Mouse (Mus musculus) intestine, embryonic 15.5 days (tissue): ENCODE measurements around the gene Zscan2. TPM values are rescaled to one million over a fixed set of nuclear protein-coding genes. Genes with fewer than 3 reads are reported as not detected.
A peak's percentile ranks its signal among the peaks of the same experiment; 100 is the strongest.

Experiments used
- ATAC-seq: fragments of 200-750 bp; cut with Nextera tagmentation; 2 replicates; pipeline ENCODE4 v1.8.0; 2017; ENCODE audit warnings: moderate TSS enrichment, moderate library complexity
- H3K27ac ChIP-seq: fragments of 300-500 bp; sonication (generic); 2 replicates; pipeline ENCODE4 v1.5.1; 2015; ENCODE audit warnings: mild to moderate bottlenecking, inconsistent platforms
- H3K27me3 ChIP-seq: fragments of 300-500 bp; sonication (generic); replicated peaks from 2 replicates; pipeline ENCODE4 v1.6.1; 2015; ENCODE audit warnings: inconsistent platforms
- H3K36me3 ChIP-seq: fragments of 300-500 bp; sonication (generic); 2 replicates; pipeline ENCODE4 v1.6.1; 2015; ENCODE audit warnings: inconsistent platforms
- H3K4me1 ChIP-seq: fragments of 300-500 bp; sonication (generic); replicated peaks from 2 replicates; pipeline ENCODE4 v1.6.1; 2015; ENCODE audit warnings: inconsistent platforms
- H3K4me2 ChIP-seq: fragments of 300-500 bp; sonication (generic); replicated peaks from 2 replicates; pipeline ENCODE4 v1.6.1; 2015; ENCODE audit warnings: mild to moderate bottlenecking, inconsistent platforms
- H3K4me3 ChIP-seq: fragments of 300-500 bp; sonication (generic); replicated peaks from 2 replicates; pipeline ENCODE4 v1.5.1; 2015; ENCODE audit warnings: inconsistent platforms
- H3K9ac ChIP-seq: fragments of 300-500 bp; sonication (generic); 2 replicates; pipeline ENCODE4 v1.6.1; 2015; ENCODE audit warnings: inconsistent platforms
- H3K9me3 ChIP-seq: fragments of 300-500 bp; sonication (generic); 2 replicates; pipeline ENCODE4 v1.6.1; 2016; ENCODE audit warnings: inconsistent platforms
- WGBS: fragments of 180-500 bp; shearing (Covaris S2); methylation state at CpG from one replicate; pipeline ENCODE4 v1.1.7; 2015; 5-methylcytosine and 5-hydroxymethylcytosine counted together
- polyA plus RNA-seq: library from polyadenylated mRNA; unstranded; fragments of >200 nt; fragmentation: Nextera tagmentation; extraction: Ambion mirVana; gene quantifications from 2 replicates; pipeline ENCODE4 v1.2.1, GENCODE M21; 2015

The Zscan2 gene
- polyA plus RNA-seq, 1 experiment from 2014 or later: 1.6 TPM

DNA sequence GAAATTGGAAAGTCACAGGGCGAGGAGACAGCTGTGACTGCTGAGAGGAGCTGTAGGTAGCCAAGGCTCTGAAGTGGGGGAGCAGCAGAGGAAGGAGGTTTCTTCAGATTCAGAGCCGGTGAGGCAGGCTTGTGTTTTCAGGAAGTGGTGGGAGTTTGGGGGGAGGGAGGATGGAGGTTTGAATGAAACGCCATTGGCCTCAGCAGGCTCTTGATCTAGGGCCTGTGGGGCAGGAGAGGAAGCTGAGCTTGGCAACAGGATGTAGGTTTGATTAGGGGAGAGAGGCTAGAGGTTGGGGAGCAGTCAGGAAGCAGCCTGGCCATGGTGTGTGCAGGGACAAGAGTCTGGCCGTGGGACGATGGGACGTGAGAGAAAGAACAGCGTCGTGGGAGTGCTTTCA, 4.1 kb downstream of the Zscan2 start:
- no peak overlapping the region for H3K4me2 ChIP-seq
- no peaks in the 10 kb centered on the region for H3K9me3 ChIP-seq
- H3K36me3 ChIP-seq: peaks cover 9% of the 10 kb centered on the region
- H3K4me1 ChIP-seq: peaks cover 32% of the 10 kb centered on the region
- no peaks in the 10 kb centered on the region for H3K27me3 ChIP-seq
- H3K9ac ChIP-seq: no peak overlapping the region
- no peak overlapping the region for H3K4me3 ChIP-seq
- ATAC-seq: no peak
- 73% methylated on average over 8 of the region's 8 CpGs for WGBS
- peak overlapping the region; percentile 84; the same call in 1 of the 2 replicates for H3K27ac ChIP-seq

DNA sequence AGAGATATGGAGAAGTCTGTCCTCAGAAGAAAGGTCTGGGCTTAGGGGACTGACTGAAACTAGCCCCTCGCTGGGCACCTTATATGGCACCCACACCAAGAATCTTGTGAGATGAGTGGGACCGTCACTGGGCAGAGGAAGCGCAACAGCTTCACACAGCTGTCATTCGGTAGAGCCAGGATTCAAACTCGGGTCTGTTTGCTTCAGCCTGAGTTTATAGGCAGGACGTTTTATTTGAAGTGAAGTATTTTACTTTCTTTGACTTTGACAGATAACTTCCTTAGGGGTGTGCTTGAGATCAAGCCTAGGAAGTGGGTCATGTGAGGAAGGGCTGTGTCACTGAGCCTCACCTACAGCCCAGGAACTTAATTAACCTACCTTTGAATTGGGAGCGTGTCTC, 4.8 kb downstream of the Zscan2 start:
- Histone ChIP-seq H3K4me1 (peaks cover 28% of the 10 kb centered on the region), H3K27me3 (no peaks in the 10 kb centered on the region), H3K9ac (no peak overlapping the region), H3K4me3 (no peak overlapping the region), H3K4me2 (no peak overlapping the region), H3K36me3 (peaks cover 11% of the 10 kb centered on the region), H3K9me3 (no peaks in the 10 kb centered on the region), H3K27ac (peak overlapping the region; percentile 84)
- no peak for ATAC-seq
- 77% methylated on average over 7 of the region's 7 CpGs for WGBS

DNA sequence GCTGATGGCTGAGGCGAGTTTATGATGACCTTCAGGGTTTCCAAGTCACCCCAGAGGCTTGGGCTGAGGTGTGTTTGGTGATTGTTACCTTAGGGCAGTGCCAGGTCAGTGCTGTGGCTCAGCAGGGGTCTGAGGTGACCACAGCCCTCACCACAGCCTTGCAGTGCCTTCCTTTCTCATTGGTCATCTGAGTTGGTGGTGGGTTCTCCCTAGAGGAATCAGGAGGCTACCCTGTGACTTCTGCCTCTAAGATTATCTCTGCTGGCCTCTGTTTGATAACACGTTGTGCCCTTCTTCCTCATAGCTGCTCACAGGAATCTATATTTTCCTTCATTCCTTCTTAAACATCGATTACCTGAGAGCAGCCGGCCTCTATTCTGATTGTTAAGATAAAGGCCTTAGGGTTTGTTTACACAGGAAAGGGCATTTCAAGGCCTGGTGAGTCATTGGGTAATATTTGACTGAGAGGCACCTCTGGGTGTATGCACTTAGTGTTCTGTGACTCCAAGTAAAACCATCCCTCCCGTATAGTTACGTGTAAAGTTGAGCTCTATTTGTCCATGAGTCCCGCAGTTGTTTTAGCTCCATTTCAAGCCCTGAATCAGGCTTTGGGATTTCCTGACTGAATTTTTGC, 5.9 kb downstream of the Zscan2 start:
- Histone ChIP-seq H3K36me3 (peaks cover 15% of the 10 kb centered on the region), H3K9ac (peak overlapping the region; percentile 17; the same call in 1 of the 2 replicates), H3K4me1 (peaks cover 26% of the 10 kb centered on the region), H3K4me2 (peak overlapping the region; percentile 47), H3K4me3 (no peak overlapping the region), H3K27ac (peak overlapping the region; percentile 84), H3K9me3 (no peaks in the 10 kb centered on the region), H3K27me3 (no peaks in the 10 kb centered on the region)
- ATAC-seq: peak; percentile 94
- WGBS: 54% methylated on average over 7 of the region's 7 CpGs

DNA sequence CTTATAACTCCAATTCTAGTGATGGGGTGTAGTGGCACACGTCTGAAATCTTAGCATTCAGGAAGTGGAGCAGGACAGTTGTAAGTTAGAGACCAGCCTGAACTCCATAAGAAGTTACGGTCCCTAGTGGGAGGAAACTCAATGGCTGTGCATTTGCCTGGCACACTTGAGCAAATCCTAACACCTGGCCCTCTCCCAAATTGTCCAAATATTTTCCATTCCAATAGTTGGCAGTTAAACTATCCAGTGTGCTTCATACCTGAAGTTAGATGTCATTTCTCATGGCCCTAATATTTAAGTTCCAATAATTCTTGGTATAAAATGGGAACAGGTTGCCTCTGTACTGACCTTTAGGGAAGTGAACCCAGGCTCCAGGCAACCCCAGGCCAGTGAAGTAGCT, 8.0 kb downstream of the Zscan2 start:
- H3K4me2 ChIP-seq: no peak overlapping the region
- ATAC-seq: no peak
- 92% methylated on average over 2 of the region's 2 CpGs for WGBS
- H3K9me3 ChIP-seq: no peaks in the 10 kb centered on the region
- H3K4me3 ChIP-seq: no peak overlapping the region
- no peak overlapping the region for H3K27ac ChIP-seq
- peaks cover 14% of the 10 kb centered on the region for H3K4me1 ChIP-seq
- H3K36me3 ChIP-seq: peaks cover 24% of the 10 kb centered on the region
- no peak overlapping the region for H3K9ac ChIP-seq
- no peaks in the 10 kb centered on the region for H3K27me3 ChIP-seq

DNA sequence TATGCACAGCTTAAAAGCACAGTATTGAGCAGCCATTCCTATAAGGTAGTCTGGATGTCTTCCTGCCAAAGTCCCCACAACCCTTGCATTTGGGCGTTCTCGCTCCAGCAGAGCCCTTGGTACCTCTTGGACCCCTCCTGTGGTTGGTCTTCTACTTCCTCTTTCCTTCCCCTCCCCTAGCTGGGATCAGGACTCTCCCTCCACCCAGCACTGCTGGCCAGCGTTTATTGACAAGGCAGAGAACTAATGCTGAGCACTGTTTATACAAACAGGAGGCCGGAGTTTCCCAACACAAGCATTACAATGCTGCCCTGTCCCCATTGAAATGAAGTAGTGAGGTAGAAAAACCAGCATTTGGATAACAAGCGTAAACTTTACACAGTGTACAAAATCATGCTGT, 12.3 kb downstream of the Zscan2 start:
- 76% methylated on average over 5 of the region's 5 CpGs for WGBS
- no peaks in the 10 kb centered on the region for H3K4me1 ChIP-seq
- H3K4me3 ChIP-seq: no peak overlapping the region
- no peaks in the 10 kb centered on the region for H3K9me3 ChIP-seq
- no peak for ATAC-seq
- H3K27me3 ChIP-seq: no peaks in the 10 kb centered on the region
- no peak overlapping the region for H3K9ac ChIP-seq
- no peak overlapping the region for H3K27ac ChIP-seq
- peaks cover 36% of the 10 kb centered on the region for H3K36me3 ChIP-seq
- H3K4me2 ChIP-seq: no peak overlapping the region

DNA sequence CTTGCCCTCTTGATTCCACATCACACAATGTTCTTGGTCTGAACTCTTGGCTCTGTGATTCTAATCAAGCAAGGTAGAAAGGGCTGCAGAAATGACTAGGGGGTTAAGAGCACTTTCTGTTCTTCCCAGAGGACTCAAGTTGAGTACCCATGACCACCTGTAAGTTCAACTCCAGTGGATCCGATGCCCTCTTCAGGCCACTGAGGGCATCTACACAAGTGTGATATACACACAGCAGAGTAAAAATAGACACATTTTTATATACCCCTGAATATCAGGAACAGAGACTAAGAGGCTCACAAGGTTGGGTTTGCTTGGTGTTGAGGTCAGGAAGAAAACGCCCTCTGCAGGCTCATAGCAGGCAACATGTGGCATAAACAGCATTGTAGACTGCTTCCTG, 12.9 kb downstream of the Zscan2 start:
- Histone ChIP-seq H3K27ac (no peak overlapping the region), H3K9ac (no peak overlapping the region), H3K4me3 (no peak overlapping the region), H3K4me2 (no peak overlapping the region), H3K4me1 (no peaks in the 10 kb centered on the region), H3K27me3 (no peaks in the 10 kb centered on the region), H3K9me3 (no peaks in the 10 kb centered on the region), H3K36me3 (peaks cover 33% of the 10 kb centered on the region)
- 92% methylated on average over 2 of the region's 2 CpGs for WGBS
- ATAC-seq: no peak

DNA sequence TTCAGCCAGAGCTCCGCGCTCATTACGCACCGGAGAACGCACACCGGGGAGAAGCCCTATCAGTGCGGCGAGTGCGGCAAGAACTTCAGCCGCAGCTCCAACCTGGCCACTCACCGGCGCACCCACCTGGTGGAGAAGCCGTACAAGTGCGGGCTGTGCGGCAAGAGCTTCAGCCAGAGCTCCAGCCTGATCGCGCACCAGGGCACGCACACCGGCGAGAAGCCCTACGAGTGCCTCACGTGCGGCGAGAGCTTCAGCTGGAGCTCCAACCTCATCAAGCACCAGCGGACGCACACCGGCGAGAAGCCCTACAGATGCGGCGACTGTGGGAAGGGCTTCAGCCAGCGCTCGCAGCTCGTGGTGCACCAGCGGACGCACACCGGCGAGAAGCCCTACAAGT, 15.0 kb downstream of the Zscan2 start:
- Histone ChIP-seq H3K9me3 (no peaks in the 10 kb centered on the region), H3K27me3 (no peaks in the 10 kb centered on the region), H3K27ac (no peak overlapping the region), H3K4me3 (no peak overlapping the region), H3K9ac (no peak overlapping the region), H3K4me2 (no peak overlapping the region), H3K4me1 (no peaks in the 10 kb centered on the region), H3K36me3 (peaks cover 30% of the 10 kb centered on the region)
- 57% methylated on average over 37 of the region's 37 CpGs for WGBS
- ATAC-seq: no peak

DNA sequence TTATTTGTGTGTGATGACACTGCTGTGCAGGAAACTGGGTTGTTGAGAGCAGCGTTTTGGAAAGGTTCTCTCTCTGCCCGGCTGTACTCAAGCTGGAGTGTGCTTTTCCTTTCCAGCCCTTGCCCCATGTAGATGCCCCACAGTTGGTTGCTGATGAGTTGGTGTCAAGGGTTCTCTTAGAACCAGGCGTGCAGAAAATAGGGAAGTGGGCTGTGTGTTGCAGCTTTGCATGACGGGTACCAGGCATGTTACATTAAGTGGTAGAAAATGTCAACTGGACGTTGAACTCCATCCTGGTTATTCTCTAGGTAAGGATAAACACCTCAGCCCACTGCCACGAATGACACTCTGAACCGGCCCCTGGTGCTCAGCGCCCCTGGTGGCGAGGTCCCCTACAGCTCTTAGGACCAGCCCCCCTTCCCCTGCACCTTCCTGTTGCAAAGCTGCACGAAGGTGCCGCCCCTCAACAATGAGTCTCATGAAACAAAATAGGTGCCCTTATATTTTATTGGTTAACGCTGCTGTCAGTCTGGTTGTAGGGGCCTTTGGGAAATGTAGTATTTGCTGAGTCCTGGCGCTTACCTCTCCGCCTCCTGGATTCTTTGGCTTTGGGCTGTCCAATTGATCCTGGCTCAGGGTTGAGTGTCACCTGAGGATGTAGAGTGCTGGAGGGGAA, 22.2 kb downstream of the Zscan2 start:
- WGBS: 20% methylated on average over 14 of the region's 14 CpGs
- H3K27ac ChIP-seq: no peak overlapping the region
- no peak overlapping the region for H3K9ac ChIP-seq

DNA sequence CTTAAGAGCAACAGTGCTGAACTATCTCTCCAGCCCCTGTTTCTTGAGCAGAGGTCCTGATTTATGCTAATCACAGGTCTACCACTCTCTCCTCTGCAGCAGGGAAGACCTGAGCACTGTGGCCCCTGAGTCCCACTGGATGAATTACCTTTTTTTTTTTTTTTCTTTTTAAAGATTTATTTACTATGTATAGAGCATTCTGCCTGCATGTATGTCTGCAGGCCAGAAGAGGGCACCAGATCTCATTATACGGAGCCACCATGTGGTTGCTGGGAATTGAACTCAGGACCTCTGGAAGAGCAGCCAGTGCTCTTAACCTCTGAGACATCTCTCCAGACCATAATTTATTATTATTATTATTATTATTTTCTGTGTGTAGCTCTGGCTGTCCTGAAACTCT, 24.9 kb downstream of the Zscan2 start:
- Histone ChIP-seq H3K4me2 (no peak overlapping the region), H3K27ac (no peak overlapping the region), H3K4me1 (peaks cover 8% of the 10 kb centered on the region), H3K27me3 (no peaks in the 10 kb centered on the region), H3K9me3 (no peaks in the 10 kb centered on the region), H3K36me3 (0 out of 2 replicates have a peak, but pooled peaks cover 2% of the 10 kb centered on the region), H3K4me3 (no peak overlapping the region), H3K9ac (no peak overlapping the region)
- 19% methylated on average over 1 of the region's 1 CpGs for WGBS
- ATAC-seq: no peak

More for the DNA sequence above, 22.2 kb downstream of the Zscan2 start:
- H3K36me3 ChIP-seq: no peaks in the 10 kb centered on the region
- no peaks in the 10 kb centered on the region for H3K27me3 ChIP-seq
- ATAC-seq: peak; percentile 90
- H3K4me1 ChIP-seq: no peaks in the 10 kb centered on the region
- H3K4me3 ChIP-seq: peak overlapping the region; percentile 21; the same call in 1 of the 2 replicates
- peak overlapping the region; percentile 56 for H3K4me2 ChIP-seq
- no peaks in the 10 kb centered on the region for H3K9me3 ChIP-seq

DNA sequence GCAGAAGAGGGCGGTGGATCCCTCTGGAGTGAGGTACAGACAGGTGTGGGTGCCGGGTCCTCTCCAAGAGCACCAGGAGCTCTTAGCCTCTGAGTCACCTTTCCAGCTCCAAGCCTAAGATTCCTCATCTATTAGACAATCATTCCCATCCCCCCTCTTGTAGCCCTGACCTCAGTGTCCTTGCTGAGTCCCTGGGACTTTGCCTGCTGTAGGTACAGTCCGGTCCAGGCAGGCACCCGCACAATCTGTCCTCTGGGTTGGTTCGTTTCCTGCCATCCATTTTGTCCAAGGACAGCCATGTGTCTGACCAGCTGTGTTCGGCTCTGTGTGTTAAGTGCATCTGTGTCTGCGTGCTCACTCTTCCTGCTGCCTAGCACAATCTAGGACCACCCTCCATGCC, 27.9 kb downstream of the Zscan2 start:
- H3K27ac ChIP-seq: peak overlapping the region; percentile 48; the same call in 1 of the 2 replicates
- WGBS: 68% methylated on average over 7 of the region's 7 CpGs
- peak; percentile 13 for ATAC-seq

DNA sequence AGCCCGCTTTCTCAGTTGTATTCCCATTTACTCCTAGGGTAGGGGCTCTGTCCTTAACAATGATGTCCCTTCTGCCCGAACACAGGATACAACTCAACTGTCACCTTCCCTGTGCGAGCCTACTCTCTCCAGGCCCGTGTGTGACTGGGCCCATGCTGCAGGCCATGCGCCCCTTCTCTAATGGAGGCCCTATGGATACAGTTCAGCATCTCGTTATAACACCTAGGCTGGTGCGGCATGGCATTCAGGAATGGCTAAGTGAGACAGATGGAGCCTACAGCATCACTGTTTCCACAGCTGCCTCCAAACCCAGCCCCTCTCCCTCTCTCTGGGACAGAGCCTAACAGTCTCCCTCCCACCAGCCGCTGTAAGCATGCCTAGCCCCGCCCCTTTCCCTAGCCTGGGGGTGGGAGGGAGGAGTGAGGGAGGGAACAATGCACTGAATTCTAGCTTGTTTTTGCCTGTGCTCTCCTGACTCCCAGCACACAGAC, 28.3 kb downstream of the Zscan2 start:
- peak; percentile 79 for ATAC-seq
- Histone ChIP-seq H3K4me2 (no peak overlapping the region), H3K27me3 (no peaks in the 10 kb centered on the region), H3K4me1 (peaks cover 8% of the 10 kb centered on the region), H3K4me3 (no peak overlapping the region; the same call in 1 of the 2 replicates), H3K9ac (no peak overlapping the region), H3K36me3 (peaks cover 26% of the 10 kb centered on the region), H3K9me3 (no peaks in the 10 kb centered on the region), H3K27ac (peak overlapping the region; percentile 48; the same call in 1 of the 2 replicates)
- 41% methylated on average over 9 of the region's 9 CpGs for WGBS

More for the DNA sequence above, 27.9 kb downstream of the Zscan2 start:
- peaks cover 8% of the 10 kb centered on the region for H3K4me1 ChIP-seq
- no peak overlapping the region for H3K9ac ChIP-seq
- H3K4me3 ChIP-seq: no peak overlapping the region
- no peak overlapping the region for H3K4me2 ChIP-seq
- H3K27me3 ChIP-seq: no peaks in the 10 kb centered on the region
- peaks cover 26% of the 10 kb centered on the region for H3K36me3 ChIP-seq
- H3K9me3 ChIP-seq: no peaks in the 10 kb centered on the region

DNA sequence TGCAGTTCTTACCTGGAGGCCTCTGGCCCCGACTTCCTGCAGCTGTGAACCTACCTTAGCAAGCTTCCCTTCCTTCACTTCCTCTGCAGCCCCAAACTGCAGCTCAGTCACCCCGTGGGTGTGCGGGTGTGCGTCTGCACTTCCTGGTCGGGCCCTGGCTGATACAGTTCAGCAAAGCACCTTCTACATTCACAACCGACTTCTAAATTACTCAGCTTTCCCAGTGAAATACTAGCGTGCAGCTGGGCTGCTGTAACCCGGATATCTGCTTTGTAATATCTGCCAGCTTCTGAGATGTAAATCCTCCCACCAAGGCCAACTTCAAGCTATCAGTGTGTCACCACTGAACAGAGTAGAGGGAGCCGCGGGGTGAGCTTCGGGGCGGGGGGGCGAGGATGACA, 29.1 kb downstream of the Zscan2 start:
- no peak for ATAC-seq

More for the DNA sequence above, 29.1 kb downstream of the Zscan2 start:
- Histone ChIP-seq H3K4me2 (no peak overlapping the region), H3K4me3 (no peak overlapping the region), H3K27ac (peak overlapping the region; percentile 48; the same call in 1 of the 2 replicates), H3K4me1 (peaks cover 8% of the 10 kb centered on the region), H3K27me3 (no peaks in the 10 kb centered on the region), H3K36me3 (peaks cover 26% of the 10 kb centered on the region), H3K9me3 (no peaks in the 10 kb centered on the region), H3K9ac (no peak overlapping the region)
- WGBS: 71% methylated on average over 13 of the region's 13 CpGs
